Mouse (Mus musculus) liver, embryonic 14.5 days (tissue): ENCODE measurements around the gene Zdhhc19.

ENCODE experiments used
- CTCF ChIP-seq: IDR thresholded peaks from 2 replicates; pipeline ENCODE4 v1.5.1; 2016; ENCODE audit warnings: antibody characterized with exemption, low read depth, control low read depth
- EP300 ChIP-seq: IDR thresholded peaks from 2 replicates; pipeline ENCODE4 v1.6.1; 2016; ENCODE audit warnings: antibody characterized with exemption, low read depth

- no peak for TF ChIP-seq CTCF
- no peak for TF ChIP-seq EP300
These were observed 12.0 kb downstream of the Zdhhc19 start for GRCm38 (mm10) chr16:32508035-32508434.
